Mouse (Mus musculus) bone marrow, adult 2 months (tissue): ENCODE measurements around the gene Ssc5d. TPM values are rescaled to one million over a fixed set of nuclear protein-coding genes. Genes with fewer than 3 reads are reported as not detected.
"Not testable (repeated sequence)": the region's sequence is repeated elsewhere in the genome, so short reads cannot be mapped to it uniquely, and the experiment has no call there.

Experiments used
- H3K27ac ChIP-seq: fragments of 200-500 bp; 2 replicates; pipeline ENCODE4 v1.5.1; 2012; ENCODE audit warnings: low read depth, mild to moderate bottlenecking, control low read depth, inconsistent platforms, low read length; ENCODE audit not compliant: control insufficient read depth, poor library complexity, insufficient read depth
- H3K4me1 ChIP-seq: fragments of 200-500 bp; 2 replicates; pipeline ENCODE4 v1.6.1; 2011; ENCODE audit warnings: low read length; ENCODE audit not compliant: control insufficient read depth, insufficient read depth
- H3K4me3 ChIP-seq: fragments of 200-500 bp; replicated peaks from 2 replicates; pipeline ENCODE3; 2011; ENCODE audit warnings: mild to moderate bottlenecking, low read depth, low read length, control low read depth; ENCODE audit not compliant: control insufficient read depth
- CTCF ChIP-seq: fragments of 200-500 bp; IDR thresholded peaks from 2 replicates; pipeline ENCODE4 v1.5.1; 2011; ENCODE audit warnings: low read length, control low read depth; ENCODE audit not compliant: control insufficient read depth, insufficient read depth
- POLR2A ChIP-seq: fragments of 200-500 bp; IDR thresholded peaks from 2 replicates; pipeline ENCODE4 v1.6.1; 2011; ENCODE audit warnings: low read depth, mild to moderate bottlenecking, control low read depth, low read length, borderline replicate concordance; ENCODE audit not compliant: control insufficient read depth
- WGBS: fragments of 180-500 bp; shearing (Covaris S2); methylation state at CpG from one replicate; pipeline ENCODE4 v1.1.7; 2018; 5-methylcytosine and 5-hydroxymethylcytosine counted together
- polyA plus RNA-seq: library from polyadenylated mRNA; stranded (reverse); fragments of >200 nt; gene quantifications from 2 replicates; pipeline ENCODE4 v1.2.4, GENCODE M21; 2011; ENCODE audit warnings: low replicate concordance; ENCODE audit not compliant: missing spikeins, insufficient read depth, insufficient read length

Gene Ssc5d
- 0.70 and 1.5 TPM in 2 replicates for polyA plus RNA-seq

DNA sequence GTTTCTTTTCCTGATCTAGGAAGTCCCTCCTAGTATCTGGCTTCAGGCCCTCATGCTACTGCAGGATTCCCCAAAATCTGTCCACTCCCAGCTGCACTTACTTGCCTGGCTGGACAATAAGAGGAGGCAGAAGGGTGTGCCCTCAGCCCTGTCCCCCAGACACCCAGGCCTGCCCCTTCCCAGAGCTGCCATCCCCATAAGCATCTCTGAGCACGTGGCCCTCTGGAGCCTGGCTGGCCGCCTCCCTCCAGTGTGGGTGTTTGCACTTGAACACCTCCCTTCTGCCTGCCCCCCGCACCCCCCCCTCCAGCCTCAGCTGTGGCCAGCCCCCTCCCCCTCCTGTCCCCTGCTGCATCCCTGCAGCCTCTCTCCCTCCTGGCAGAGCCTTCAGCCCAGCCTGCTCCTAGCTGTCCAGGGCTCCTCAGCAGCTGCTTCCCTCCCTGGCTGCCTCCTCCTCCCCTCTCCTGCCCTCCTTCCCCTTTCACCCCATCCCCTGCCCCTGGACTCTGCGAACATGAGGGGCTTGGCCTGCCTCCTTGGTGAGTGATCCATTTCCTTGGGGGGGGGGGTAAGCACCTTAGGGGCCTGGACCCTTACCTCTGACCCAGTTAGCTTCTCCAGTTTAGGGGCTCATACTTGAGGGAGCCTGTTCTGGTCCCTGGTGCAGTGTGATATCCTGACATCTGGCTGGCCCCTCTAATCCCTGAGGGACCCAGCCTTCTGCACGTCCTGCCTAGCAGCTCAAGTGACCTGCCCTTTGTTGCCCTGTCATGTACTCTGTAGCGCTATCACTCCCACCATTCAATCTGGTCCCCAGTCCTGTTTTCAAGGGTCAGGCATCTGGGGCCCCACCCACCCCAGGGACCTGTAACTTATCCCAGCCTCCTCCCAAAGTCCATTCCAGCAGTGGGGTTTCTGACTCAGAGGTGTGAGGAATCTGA lies at the start of gene Ssc5d:
Ssc5d (plus strand) TSS at position 345 of the 941 bp plus-strand sequence.
- 36% methylated on average over 5 of the region's 6 CpGs for WGBS
- no peak within 1 kb of the TSS for H3K4me3 ChIP-seq
- no peak within 1 kb of the TSS for H3K27ac ChIP-seq
- TF ChIP-seq POLR2A, result no peak
- no peak for TF ChIP-seq CTCF
- H3K4me1 ChIP-seq, result no peaks in the 10 kb centered on the region

DNA sequence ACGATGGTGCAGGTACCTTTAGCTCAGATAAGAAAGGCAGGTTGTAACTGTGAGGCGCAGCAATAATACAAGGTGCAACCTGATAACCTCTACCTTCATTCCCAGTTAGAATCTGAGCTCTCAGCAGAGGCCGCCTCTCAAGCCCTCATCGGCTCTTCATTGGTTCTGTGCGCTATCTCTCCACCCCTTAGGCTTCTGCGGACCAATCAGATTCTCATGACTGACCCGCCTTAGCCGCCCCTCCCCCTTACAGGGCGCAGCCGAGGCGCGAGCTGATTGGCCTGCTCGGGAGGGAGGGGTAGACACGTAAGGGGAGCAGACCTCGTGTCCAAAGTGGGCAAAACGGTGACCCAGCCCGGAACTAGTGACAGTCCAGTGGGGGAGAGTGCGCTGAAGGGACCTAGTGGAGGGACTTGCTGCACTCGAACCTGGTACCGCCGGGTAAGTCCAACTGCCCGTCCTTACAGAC lies 48.8 kb upstream of the Ssc5d start, which contains the start of gene Isoc2a:
Isoc2a (plus strand) TSS at position 401 of the 469 bp plus-strand sequence.
- TF ChIP-seq CTCF (no peak), POLR2A (peak; percentile 86; the same call in 1 of the 2 replicates)
- WGBS, result under 1% methylated on average over 22 of the region's 22 CpGs
- no peaks in the 10 kb centered on the region; the same call in 1 of the 2 replicates for H3K4me1 ChIP-seq
- no peak within 1 kb of the TSS for H3K27ac ChIP-seq
- H3K4me3 ChIP-seq, result peak within 1 kb of the TSS; percentile 78

DNA sequence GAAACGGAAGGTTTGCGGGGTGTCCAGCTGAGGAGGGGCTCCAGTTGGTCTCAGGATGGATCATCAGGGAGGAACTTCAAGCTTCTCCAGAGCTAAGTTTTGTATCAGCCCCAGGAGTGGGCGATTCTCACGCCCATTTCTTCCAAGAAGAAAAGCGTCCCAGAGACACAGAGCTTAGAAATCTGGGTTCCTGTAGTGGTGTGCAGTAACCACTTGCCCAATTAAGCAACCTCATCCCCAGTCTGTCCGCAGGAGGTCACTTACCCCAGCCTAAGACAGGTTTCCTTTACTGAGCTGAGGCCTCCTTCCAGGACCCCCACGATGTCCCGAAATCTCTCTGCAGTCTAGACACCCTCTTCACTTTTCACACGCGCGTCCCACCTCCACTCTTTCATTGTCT lies 48.4 kb upstream of the Ssc5d start:
- 1% methylated on average over 11 of the region's 11 CpGs for WGBS
- no peak overlapping the region for H3K27ac ChIP-seq
- TF ChIP-seq CTCF, result no peak
- TF ChIP-seq POLR2A, result no peak
- no peaks in the 10 kb centered on the region; the same call in 1 of the 2 replicates for H3K4me1 ChIP-seq
- peak overlapping the region; percentile 78 for H3K4me3 ChIP-seq

DNA sequence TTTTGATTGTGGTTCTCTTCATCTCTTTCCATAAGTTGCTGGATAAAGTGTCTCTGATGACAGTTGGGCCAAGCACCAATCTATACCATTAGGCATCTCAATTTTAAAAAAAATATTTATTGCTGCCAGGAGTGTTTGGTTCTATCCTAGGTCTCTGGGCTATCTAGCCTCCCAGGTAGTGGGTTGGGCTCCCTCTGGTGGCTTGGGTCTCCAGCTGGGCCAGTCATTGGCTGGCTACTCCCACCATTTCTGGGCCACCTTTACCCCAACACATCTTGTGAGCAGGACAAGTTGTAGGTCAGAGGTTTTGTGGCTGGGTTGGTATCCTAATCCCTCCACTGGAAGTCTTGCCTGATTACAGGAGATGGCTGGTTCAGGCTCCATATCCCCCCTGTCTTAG lies 47.4 kb upstream of the Ssc5d start:
- Histone ChIP-seq H3K27ac (no peak overlapping the region), H3K4me1 (no peaks in the 10 kb centered on the region; the same call in 1 of the 2 replicates), H3K4me3 (no peak overlapping the region)
- peak; percentile 53 for TF ChIP-seq CTCF
- no peak for TF ChIP-seq POLR2A

DNA sequence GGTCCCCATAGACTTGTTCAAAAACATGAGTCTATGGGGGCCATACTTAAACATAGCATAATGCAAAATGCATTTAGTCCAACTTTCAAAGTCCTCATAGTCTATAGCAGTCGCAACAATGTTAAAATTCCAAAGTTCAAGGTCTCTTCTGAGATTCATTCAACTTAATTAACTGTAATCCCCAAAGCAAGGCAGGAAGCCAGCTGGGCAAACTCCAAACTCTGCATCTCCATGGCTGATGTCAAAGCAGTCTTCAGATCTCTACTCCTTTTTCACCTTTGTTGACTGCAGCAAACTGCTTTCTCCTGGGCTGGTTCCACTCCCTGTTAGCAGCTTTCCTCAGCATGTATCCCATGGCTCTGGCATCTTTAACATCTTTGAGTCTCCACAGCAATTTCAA lies 46.5 kb upstream of the Ssc5d start:
- 89% methylated on average over 1 of the region's 1 CpGs for WGBS
- H3K27ac ChIP-seq, H3K4me3 ChIP-seq, H3K4me1 ChIP-seq: not testable (repeated sequence)

DNA sequence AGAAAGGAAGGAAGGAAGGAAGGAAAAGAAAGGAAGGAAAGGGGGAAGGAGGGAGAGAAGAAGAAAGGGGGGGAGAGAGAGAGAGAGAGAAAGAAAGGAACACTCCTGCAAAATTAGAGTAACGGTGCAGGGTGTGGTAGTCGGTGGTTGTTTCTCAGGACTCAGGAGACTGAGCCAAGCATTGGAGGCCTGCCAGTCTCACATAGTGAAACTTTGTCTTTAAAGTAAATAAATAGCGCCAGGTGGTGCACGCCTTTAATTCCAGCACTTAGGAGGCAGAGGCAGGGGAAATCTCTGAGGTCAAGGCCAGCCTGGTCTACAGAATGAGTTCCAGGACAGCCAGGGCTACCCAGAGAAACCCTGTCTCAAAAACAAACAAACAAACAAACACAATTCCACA lies 38.9 kb upstream of the Ssc5d start:
- Histone ChIP-seq H3K27ac (no peak overlapping the region), H3K4me3 (no peak overlapping the region), H3K4me1 (no peaks in the 10 kb centered on the region)
- 72% methylated on average over 4 of the region's 4 CpGs for WGBS
- no peak for TF ChIP-seq POLR2A
- no peak for TF ChIP-seq CTCF

DNA sequence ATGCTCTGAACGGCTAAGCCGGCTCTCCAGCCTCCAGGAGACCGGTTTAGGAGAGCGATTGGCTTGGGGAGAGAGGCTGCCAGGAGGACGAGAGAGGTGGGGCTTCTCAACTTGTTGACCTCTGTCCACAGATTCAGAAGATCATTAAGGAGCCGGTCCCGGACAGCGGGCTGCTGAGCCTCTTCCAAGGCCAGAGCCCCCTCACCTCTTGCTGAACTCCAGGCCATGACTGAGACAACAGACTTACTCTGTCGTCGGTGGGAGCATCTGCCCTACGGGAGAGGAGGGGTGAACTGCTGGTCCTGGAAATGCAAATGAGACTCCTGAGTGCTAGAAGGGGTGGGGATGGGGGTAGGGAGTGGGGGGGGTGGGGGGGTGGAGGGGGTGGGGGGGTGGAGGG lies 30.4 kb upstream of the Ssc5d start:
- no peak for TF ChIP-seq POLR2A
- no peak for TF ChIP-seq CTCF
- WGBS, result 85% methylated on average over 11 of the region's 11 CpGs
- Histone ChIP-seq H3K4me3 (no peak overlapping the region), H3K27ac (no peak overlapping the region), H3K4me1 (no peaks in the 10 kb centered on the region)

DNA sequence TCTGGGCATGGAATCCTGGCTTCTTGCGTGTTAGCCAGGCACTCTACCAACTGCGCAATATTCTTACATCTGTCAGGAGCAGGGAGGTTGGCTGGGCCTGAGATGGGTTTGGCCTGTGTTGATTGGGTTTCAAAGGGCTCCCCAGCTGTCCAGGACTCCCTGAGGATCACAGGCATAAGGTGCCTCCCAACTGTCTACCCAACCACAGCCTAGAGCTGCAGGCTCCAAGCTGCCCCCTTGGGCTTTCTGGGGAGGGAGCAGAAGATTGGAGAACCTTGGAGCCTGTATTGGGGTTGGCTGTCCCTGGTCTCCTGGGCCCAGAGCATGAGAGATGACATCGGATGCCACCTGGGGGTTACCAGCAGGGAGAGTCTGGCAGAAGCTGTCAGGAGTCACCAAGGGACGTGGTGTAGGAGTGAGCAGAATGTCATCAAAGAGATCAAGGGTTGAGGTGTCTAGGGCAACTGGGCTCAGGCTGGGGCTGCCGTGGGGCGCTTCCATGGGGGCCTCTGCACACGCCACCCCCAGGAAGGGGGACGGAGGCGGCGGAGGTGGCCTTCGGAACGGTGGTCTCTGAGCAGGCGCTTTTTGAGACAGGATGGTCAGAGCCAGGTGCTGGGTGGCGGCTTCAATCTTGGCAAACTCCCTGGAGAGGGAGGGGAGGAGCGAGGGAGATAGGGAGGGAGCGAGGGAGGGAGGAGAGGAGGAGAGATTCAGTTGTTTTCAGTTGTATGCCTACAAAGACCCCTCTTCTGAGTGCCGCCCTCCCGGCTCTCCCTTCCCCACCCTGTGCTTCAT lies 26.5 kb upstream of the Ssc5d start:
- no peaks in the 10 kb centered on the region for H3K4me1 ChIP-seq
- H3K27ac ChIP-seq, result no peak overlapping the region
- WGBS, result 53% methylated on average over 18 of the region's 18 CpGs

More for the DNA sequence above, 26.5 kb upstream of the Ssc5d start:
- no peak overlapping the region for H3K4me3 ChIP-seq
- TF ChIP-seq POLR2A (no peak), CTCF (no peak)
